Mouse (Mus musculus): ENCODE measurements around the gene Gm27235.
"Not testable (repeated sequence)": the region's sequence is repeated elsewhere in the genome, so short reads cannot be mapped to it uniquely, and the experiment has no call there.

Gene Gm27235

DNA sequence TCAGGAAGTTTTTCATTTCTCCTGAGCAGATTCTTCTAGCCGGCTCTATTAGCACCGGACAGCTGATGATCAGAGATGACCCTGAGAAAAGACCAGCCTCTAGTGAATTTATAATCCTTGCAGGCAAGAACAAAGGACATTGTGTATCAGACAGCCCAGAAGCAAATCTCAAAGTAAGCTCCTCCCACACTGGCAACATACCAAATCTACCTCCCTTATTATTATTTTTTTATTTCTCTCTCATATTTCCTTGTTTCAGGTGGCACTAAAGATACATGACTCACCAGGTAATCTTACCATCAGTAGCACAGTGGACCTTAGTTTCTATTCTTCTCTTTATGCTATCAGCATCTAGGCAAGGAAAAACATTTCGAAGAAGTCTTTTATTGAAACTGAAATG, at the start of gene Gm27235, which contains the start of gene D730048I06Rik:
Gm27235 (minus strand) TSS at position 101 of the 400 bp plus-strand sequence.
D730048I06Rik (minus strand) TSS at position 112 of the 400 bp plus-strand sequence.
- DNase-seq, result no peak

DNA sequence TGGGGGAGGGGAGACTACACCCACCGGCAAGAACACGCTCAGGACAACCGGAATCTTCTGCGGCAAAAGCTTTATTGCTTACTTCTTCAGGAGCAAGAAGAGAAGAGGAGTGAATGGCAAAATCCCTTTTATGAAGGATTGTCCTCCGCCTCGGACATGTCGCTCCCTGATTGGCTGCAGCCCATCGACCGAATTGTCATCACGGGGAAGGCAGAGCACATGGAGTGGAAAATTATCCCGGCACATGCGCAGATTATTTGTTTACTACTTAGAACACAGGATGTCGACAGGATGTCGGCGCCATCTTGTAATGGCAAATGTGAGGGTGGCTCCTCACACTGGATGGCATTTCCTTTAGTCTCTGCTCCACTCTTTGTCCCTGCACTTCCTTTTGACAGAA, 28.0 kb upstream of the Gm27235 start:
- DNase-seq, result not testable (repeated sequence)

DNA sequence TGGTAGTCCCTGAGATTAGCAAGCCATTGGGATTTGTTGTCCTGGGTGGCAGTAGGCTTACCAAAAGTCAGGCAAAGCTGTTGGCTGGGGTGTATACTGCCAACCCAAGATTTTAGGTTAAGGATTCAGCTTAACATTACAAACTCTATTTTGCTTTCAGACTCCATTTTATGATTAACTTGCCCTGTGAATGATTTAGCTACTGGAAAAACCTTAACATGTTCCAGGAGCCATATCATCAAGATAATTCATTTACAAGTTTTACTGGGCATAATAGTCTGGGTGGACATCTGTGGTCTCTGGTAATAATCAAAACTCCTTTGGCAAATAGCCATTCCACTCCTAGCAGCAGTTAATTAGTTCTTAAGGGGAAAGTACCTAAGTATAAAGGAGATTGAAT, 8.2 kb upstream of the Gm27235 start:
- DNase-seq, result no peak

DNA sequence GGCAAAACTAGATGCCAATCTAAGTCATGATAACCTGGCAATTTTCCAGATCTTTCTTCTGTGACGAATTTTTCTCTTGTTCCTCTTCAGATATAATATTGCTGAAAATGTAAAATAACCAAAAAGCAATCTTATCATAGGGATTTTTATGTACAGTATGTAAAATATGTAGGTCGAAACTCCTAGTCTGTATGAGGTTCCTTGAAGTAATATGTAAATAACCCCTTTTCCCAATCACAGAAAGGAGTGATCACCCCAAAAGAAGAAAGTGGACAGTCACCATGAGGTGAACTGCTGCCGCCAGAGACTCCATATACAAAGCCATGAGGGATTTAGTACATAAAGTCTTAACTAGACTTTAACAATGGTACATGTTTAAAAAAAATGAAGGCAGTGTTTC, 11.9 kb downstream of the Gm27235 start, which contains the start of gene Gm17727:
Gm17727 (minus strand) TSS at position 101 of the 400 bp plus-strand sequence.
- DNase-seq, result no peak

DNA sequence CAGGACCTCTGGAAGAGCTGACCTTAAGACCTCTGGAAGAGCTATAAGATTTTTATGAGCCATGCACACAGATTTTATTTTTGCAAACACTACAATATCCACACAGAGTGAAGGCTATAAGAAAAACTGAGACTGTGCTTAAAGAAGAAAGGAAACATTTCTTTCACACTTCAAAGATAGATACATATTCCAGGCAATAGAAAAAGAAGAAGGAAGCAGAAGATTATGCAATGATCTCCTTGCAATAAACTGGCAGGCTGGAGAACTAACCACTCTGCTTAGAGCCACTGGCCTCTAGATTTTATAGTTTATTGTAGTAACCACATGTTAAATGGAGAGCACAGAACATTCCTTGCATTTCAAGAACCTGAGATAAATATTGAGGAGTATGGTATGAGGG, 33.1 kb downstream of the Gm27235 start:
- DNase-seq, result no peak

DNA sequence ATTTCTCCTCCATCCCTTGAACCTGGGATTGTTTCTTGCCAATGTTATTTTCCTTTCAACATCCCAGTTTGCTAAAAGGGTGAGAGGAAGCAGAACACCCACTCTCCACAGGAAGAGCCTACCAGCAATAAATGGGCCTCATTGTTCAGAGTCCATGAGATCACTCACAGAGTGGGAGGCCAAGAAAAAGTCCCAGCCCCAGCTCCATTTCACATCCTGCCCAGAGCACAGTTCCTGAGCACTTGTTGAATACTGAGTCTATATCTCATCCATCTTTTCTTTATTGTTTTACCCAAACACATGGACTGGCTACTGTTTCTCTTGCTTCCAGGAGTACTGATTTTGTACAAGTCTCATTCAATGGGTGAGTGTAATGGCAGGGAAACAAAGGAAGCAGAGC, 49.2 kb downstream of the Gm27235 start, which contains the start of gene Gm17677:
Gm17677 (plus strand) TSS at position 301 of the 400 bp plus-strand sequence.
- DNase-seq, result no peak
